Mouse (Mus musculus): ENCODE measurements at regions not wholly inside any gene's neighbourhood (a gene's known extent, or its start where the extent isn't known, plus 50 kb on each side); places are given as distances from the start of the nearest gene placed in this dataset.
"Not testable (repeated sequence)": the region's sequence is repeated elsewhere in the genome, so short reads cannot be mapped to it uniquely, and the experiment has no call there.

GRCm38 (mm10) chr11:42754481-42755272 is 280.9 kb upstream of the Gm9972 start:
- DNase-seq (ENCODE audit: low spot score in 2 of 2): no peak

GRCm38 (mm10) chr11:42755415-42755814 is 280.1 kb upstream of the Gm9972 start:
- DNase-seq (ENCODE audit: low spot score in 2 of 2): no peak

- DNase-seq (ENCODE audit: low spot score in 2 of 2): no peak
Observed at GRCm38 (mm10) chr11:42765213-42765612, 270.3 kb upstream of the Gm9972 start.

DNA sequence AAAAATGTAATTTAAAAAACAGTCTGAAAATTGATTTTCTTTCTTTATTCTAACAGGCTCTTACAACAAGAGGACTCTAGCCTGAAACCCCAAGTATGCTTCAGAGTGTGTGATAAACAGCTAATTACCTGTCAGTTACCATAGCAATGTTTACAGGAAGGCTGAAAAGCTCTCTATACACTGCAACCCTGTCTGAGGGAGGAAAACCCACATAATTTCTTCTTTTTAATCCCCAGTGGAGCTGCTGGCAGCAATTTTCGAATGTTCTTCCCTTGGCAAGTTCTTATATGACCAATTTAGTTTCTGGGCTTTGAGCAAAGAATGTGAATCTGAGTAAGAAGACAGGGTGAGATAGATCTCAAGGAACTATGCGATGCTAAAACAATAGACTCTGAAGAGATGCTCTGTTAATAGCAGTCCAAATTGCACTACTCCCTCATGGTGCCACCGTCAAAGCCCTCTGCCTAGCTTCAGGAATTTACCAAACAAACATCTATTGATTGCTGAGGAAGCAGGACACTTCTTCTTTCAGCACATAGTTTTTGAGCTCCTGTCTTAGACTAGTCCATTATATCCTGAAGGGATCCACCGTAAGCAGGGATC is 260.4 kb upstream of the Gm9972 start:
- no peak for DNase-seq (ENCODE audit: low spot score in 2 of 2)

GRCm38 (mm10) chr11:42811487-42811886 is 224.1 kb upstream of the Gm9972 start:
- no peak for DNase-seq (ENCODE audit: low spot score in 2 of 2)

GRCm38 (mm10) chr11:42815753-42816152 is 219.8 kb upstream of the Gm9972 start:
- no peak for DNase-seq (ENCODE audit: low spot score in 2 of 2)

GRCm38 (mm10) chr11:42822835-42823234 is 212.7 kb upstream of the Gm9972 start:
- DNase-seq (ENCODE audit: low spot score in 2 of 2): no peak

DNA sequence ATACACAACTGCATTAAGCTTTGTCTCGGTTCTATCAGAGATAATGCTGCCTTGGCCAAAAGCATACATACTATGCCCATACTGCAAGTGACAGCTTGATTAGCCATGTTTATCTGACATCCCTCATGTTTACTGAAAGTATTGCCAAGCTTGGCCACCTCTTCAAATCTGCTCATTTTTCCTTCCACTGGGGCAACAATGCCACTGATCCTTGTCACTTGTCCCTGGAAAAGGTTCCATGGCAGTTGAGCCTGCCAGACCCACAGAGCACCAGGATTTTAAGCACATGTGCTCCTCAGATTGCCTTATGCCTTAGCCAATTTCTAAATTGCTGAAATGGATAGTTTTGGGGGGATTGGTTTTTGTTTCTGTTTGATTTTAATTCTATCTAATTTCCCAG is 189.8 kb upstream of the Gm9972 start:
- no peak for DNase-seq (ENCODE audit: low spot score in 2 of 2)

DNA sequence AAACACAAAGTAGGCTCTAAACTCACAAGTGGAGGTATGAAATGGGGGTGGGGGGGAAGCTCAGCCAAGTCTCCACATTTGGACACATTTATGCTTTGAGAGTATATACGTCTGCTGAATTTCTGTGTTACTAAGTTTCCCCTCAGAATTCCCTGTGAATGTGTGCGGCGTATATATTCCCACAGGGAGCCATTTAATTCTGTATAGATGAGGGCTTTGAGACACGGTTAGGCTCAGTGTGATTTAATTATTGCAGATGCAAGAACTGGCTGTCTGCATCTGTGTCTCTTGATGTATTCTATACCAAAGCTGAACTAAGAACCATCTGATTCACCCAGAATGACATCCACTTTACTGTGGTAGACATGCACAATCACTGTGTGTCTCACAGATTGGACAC is 181.1 kb upstream of the Gm9972 start:
- DNase-seq (ENCODE audit: low spot score in 2 of 2): no peak

DNA sequence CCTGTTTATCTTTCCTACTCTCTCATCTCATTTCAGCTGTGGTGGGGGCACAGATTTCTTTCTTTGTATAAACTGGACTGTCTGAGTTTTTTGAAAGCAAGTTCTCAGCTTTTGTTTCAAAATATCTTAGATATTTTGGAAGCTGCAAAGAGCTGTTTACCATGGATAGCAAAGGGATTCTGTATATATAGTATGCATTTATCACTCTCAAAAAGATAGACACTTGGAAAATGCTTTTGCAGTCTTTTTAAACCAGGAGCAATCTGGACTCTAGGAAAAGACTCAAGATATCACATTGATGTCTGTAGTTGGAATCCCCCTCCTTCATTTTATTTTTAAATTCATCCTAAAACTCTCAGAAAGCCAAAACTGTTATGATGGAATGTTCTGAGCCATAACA is 177.9 kb upstream of the Gm9972 start:
- DNase-seq (ENCODE audit: low spot score in 2 of 2): no peak

GRCm38 (mm10) chr11:42874056-42874455 is 161.5 kb upstream of the Gm9972 start:
- no peak for DNase-seq (ENCODE audit: low spot score in 2 of 2)

DNA sequence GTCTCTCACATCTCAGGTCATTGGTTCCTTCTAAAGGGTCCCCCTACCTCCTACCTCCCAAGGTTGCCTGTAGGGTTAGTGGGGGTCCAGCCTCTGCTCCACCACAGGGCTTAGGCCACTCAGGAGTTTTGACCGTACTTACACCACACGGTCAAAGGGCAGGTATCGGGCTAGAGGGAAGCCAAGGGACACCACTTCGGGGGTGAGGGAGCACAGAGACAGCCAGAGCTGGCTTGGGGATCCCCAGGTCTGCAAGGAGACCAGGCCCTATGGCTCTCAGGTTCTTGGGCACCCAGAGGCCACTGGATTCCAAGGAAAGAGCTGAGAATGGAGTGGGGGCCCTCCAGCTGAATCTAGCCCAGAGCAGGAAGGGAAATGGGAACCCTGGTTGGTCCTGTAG is 135.5 kb upstream of the Gm9972 start:
- DNase-seq (ENCODE audit: low spot score in 2 of 2): no peak

DNA sequence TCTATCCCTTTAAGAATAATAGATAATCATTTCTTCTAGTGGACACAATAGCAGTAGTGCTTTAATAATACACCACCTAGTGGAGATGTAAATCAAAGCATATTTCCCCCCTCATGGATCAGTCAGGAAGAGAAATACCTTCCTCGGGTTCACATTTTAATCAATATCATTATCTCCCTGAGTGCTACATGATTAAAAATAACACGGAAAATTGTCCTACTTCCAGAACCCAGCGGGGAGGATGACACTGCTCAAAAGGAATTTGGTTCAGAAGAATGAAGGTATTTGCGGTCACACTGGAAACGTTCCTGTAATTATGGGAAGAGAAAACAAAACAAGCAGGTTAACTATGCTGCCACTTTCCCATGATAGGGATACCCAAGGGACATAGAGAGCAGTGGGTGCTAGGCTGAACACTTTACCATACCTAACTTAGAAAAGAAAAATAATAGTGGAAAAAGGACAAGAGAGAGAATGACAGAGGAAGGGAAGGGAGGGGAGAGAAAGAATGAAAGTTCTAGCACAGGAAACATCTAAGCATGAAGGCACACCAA is 132.0 kb upstream of the Gm9972 start:
- DNase-seq (ENCODE audit: low spot score in 2 of 2): no peak

DNA sequence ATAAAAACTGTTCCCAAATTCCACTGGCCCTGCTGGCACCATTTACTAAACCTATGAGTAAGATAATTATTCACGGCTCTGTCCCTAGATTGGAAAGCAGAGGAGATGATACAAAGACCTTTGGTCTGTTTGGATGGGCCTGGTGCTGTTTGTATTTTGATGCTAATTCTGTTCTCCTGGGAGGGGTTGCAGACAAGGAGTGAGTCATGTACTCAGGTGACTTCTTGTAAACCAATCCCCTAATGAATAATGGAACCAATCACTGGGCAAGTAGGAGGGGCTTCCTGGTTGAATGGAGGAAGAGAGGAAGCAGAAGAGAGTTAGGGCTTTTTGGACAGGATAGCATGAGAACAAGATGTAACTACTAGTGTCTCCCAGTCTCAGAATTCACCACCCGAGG is 130.0 kb upstream of the Gm9972 start:
- DNase-seq (ENCODE audit: low spot score in 2 of 2): no peak

- DNase-seq (ENCODE audit: low spot score in 2 of 2): no peak
Observed at GRCm38 (mm10) chr11:42906020-42906419, 129.5 kb upstream of the Gm9972 start.

DNA sequence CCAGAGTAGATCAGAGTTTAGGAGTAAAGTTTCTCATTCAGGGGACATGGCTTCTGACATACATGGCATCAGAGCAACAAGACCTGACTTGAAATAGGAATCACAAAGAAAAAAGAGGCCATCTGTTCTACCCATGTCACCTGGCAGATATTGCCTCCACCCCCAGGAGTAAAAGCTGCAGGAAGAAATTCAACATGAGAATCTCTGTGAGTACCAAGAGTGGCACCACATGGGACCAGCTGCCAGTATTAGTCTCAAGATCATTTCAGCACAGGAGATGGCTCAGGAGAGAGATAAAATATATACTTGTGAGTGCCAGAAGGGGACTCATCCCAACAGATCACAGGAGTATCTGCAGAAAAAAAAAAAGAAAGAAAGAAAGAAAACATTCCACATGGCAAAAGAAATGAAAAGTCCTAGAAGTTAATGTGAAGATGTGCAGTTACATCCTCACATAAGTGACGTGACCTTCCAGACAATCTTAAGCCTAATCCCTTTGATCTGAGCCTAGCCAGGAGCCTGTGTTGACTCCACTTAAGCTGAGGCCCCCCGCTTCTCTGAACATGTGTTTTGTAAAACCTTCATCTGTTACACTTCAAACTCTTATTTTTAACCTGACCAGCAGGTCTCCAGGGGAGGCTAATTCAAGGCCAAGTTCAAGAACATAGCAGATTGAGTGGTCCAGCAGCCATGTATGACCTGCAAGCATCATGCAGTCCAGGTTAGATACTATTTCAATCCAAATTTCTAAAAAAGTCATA is 118.9 kb upstream of the Gm9972 start:
- no peak for DNase-seq (ENCODE audit: low spot score in 2 of 2)

- DNase-seq (ENCODE audit: low spot score in 2 of 2): no peak
Observed at GRCm38 (mm10) chr11:42919221-42919620, 116.3 kb upstream of the Gm9972 start.

DNA sequence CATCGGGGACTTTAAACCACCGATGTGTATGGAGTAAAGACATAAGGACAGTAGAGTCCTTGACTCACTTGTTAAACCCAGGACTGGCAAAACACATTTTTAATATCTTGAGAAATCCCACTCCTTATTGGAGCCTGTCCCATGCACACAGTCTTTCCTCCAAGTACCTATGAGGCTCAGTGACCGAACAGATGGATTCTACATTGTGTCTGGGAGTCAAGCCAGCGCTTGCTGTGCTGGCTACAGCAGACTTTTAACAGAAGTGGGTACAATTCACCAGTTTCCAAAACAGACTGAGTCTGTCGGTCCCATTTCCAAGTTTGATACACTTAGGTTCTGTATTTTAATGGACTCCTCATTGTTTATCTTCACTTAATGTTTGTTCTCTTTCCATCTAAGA is 108.4 kb upstream of the Gm9972 start:
- peak; percentile 10 to 39 for DNase-seq (ENCODE audit: low spot score in 2 of 2)

GRCm38 (mm10) chr11:42928916-42929315 is 106.6 kb upstream of the Gm9972 start:
- no peak for DNase-seq (ENCODE audit: low spot score in 2 of 2)

DNA sequence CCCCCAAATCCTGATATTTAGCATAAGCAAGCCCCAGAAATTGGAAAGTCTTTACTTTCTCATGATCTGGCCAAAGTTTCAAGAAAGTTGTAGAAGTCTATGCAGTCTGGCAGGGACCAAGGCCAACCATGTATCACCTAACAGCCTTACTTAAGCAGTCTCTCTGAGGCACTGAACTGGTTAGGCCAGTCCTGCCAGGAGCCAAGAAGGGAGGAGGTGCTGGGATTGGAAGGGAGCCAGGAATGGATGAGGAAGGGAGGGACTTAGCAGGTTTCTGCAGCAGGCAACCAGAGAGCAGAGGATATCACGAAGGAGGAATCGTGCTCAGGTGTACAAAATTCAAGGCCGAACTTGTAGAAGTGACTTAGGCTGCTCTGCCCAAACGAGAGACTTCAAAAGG is 96.3 kb upstream of the Gm9972 start:
- DNase-seq (ENCODE audit: low spot score in 2 of 2): not testable (repeated sequence)

- no peak for DNase-seq (ENCODE audit: low spot score in 2 of 2)
Observed at GRCm38 (mm10) chr11:42941561-42941960, 94.0 kb upstream of the Gm9972 start.

DNA sequence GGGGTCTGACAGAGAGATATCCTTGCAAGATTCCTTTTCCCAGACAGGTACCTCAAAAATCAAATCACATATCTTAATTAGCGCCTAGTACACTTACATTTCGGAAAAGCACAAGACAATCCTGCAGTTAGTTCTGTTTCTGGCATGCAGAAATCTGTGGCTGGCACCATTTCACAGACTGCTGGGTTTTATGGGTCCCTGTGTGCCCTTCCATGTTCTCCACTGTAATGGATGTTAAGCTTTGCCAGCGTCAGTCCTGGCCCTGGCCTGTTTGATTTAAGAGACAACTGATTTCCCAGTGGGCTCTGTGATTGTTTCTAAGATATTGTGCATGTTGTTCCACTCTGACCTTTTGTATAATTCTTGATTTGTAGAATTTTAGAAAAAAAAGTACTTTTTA is 93.3 kb upstream of the Gm9972 start:
- no peak for DNase-seq (ENCODE audit: low spot score in 2 of 2)

- no peak for DNase-seq (ENCODE audit: low spot score in 2 of 2)
Observed at GRCm38 (mm10) chr11:42944573-42944972, 91.0 kb upstream of the Gm9972 start.
